Mouse (Mus musculus): ENCODE measurements around the gene Kctd6. TPM values are rescaled to one million over a fixed set of nuclear protein-coding genes. Genes with fewer than 3 reads are reported as not detected.
A peak's percentile ranks its signal among the peaks of the same experiment; 100 is the strongest.
"Not testable (repeated sequence)": the region's sequence is repeated elsewhere in the genome, so short reads cannot be mapped to it uniquely, and the experiment has no call there.

The Kctd6 gene
- polyA plus RNA-seq, 1 experiment = 6.5 TPM

DNA sequence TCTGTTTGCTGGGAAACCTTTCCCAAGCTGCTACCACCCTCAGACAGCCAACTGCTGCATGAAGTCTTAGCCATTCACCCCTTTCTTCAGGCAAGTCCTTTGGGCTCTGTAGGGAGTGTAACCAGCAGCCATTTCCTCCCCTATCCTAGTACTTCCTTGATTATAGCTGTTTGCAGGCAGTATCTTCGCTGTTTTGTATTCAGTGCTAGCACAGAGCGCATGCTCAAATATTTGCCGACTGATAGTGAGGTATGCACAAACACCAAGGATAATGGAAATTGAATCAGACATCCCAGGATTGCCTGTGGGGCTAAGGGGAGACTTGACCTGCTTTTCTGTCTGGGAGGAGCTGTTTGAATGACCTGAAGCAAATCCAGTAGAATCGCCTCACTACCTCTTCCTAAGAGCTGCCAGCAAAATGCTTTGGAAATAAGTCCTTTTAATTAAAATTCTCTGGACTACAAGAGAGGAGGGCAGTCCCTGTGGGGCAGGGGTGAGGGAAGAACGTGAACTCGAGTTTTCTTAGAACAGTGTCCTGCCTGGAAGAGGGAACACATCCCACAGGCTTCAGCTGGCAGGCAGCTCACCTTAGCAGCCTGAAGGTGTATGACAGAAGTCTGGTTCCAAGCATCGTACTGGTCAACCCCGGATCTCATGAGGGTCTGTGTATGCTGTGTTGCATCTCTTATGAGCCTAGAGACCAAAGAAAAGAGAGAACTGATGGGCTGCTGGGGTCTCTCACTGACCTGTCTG lies 29.4 kb downstream of the Kctd6 start:
- no peak for DNase-seq (ENCODE audit: low read depth, low spot score)
- WGBS = 49% methylated on average over 8 of the region's 8 CpGs

DNA sequence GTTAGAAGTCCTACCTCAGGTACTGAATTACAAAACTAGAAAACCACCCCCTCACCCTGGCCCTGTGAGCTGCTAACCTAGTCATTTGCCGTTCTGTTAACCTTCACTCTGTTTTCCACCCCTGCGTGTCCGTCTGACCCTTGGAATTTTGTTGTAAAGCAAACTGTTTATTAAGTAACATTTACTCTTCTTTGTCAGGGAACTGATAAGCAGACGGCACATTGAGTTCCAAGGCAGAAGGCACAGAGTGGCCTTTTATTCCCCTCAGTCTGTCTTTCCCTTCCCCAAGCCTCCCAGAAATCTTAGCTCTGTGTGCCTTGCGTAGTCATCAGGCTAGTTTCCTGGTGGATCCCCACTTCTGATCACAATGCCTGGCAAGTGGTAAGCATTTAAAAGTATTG lies 30.3 kb downstream of the Kctd6 start:
- no peak for DNase-seq (ENCODE audit: low read depth, low spot score)
- WGBS = 70% methylated on average over 5 of the region's 5 CpGs

DNA sequence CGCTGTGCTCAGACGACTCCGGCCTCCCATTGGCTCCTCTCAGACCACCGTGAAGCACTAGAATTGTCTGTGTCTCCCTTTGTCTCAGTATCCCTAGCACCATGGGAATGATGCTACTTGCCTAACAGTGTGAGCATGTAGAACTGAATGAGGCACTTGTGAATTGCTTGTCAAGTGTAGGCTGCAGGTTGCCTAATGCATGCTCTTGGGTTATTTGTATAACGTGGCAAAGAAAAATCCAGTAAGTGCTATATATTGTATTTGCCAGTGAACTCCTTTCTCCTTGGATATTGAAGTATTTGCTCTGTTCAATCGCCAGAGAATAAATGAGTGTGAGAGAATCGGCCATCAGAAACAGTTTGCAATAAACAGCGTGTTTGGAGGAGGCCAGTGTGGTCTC lies 32.9 kb downstream of the Kctd6 start:
- WGBS = 71% methylated on average over 8 of the region's 8 CpGs
- no peak for DNase-seq (ENCODE audit: low read depth, low spot score)

DNA sequence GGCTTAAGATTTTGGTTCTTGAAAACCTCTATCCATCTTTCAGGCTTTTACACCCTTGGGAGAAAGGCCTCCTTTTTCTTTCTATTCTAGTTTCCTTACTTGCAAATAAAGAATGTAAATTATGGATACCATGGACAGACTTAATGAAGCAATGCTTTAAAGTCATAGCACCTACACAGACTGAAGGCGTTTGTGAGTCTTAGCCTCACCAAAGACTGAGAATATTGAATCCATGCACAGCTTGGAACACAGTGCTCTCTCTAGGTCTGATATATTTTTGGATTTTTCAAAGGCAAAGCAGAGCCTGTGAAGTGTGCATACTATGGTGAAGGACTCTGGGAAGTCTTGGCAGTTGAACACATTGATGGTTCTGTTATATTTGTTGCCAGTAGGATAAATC lies 35.3 kb downstream of the Kctd6 start:
- 92% methylated on average over 1 of the region's 1 CpGs for WGBS
- DNase-seq (ENCODE audit: low read depth, low spot score) = no peak

DNA sequence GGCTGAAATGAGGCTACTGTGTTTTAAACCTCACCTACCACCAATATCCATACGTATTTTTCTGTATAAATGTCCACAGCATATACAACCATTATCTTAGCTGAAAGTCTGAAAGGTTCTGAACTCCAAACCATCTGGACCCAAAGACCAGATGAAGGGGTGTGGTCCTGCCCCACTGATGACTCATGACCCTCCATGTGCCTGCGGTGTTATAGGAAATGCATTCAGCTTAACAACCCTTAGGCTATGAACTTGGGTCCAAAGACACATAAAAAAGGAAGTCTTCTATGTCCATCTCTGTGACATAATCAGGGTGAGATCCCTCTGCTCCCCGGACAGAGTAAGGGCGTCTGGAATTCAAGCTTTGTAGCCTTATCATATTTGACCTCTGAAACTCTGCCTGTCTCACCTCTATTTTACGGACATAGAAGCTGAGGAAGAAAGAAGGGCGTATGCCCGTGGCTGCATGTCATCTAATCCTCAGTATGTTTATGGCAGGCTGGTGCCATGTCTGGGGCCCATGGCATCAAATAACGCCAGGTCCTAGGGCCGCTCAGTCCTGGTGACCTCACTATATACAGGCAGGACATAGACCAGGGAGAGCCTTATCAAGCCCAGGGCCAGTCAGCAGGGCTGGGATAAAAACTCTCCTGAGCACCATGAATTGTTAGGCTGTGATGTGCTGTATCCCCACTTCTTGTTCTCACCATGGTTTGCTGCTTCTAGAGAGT lies 36.4 kb downstream of the Kctd6 start:
- no peak for DNase-seq (ENCODE audit: low read depth, low spot score)

DNA sequence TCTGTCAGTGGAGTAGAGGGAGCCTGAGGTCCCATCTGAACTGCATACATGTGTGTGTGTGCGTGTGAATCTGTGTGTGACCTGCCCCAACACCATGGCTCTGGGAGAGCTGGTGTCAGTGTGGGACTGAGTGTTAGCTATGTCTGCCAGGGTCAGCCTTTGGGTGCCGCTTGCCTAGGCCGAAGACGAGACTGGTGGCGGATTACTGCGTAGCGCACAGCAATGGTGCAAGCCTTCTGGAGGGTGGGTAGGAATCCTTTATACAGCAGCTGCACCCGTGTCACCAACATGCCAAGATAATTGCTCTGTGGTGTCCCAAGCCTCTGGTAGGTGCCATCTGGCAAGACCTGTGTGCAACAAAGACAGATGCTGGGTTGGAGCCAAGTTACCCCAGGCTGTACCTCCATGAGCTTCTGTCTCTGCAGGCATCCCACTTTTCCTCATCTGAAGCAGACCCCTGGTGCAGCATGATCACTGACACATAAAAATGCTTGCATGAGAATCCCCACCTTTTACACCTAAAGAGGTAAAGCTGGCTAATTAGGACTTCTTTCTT lies 37.5 kb downstream of the Kctd6 start:
- no peak for DNase-seq (ENCODE audit: low read depth, low spot score)
- 88% methylated on average over 8 of the region's 8 CpGs for WGBS

More for the DNA sequence above, 36.4 kb downstream of the Kctd6 start:
- WGBS = 57% methylated on average over 9 of the region's 9 CpGs

DNA sequence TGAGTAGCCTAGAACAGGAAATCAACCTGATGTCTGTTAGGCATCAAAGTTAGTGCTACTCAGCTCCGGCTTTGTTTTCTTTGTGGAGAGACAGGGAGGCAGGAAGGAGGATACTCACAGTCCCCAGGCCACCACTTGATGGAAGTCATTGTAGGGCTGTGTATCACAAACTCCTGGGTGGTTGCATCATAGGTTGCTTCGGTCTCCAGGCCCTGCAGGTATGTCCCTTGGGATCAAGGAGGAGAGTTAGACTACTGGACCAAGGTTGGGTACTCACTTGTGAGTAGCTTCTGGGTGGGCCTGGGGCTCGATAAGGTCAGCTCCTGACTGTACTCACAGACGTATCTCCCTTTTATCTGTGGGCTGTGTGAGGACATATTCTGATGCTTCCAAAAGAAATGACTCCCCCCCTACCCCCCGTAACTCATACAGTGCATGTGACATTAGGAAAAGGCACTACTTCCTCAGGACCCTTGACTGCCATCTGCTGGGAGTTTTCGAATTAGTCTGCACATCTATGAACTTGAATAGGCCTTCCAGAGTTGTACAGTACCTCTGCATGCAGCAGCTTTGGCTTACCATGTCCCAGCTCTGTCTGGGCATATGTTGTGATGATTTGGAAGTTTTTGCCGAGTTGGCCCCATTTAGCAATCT lies 41.3 kb downstream of the Kctd6 start:
- no peak for DNase-seq (ENCODE audit: low read depth, low spot score)
- 69% methylated on average over 7 of the region's 7 CpGs for WGBS

DNA sequence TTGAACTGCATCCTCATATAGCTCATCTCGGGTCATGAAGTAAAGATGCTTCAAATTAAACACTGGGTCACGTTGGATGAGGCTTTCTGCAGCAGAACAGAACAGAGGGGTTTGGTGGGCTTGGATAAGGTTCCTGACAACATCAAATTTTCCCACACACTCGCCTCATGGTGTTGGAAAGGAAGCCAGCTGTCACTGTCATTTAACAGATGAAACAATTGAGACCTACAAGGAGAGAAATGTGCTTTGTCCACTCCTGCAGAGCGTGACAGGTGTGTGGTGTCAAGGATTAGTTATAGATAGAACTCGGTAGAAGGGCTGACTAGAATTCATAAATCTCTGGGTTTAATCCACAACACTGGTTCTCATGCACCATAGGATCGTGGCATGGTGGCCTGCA lies 42.1 kb downstream of the Kctd6 start:
- DNase-seq (ENCODE audit: low read depth, low spot score) = no peak

DNA sequence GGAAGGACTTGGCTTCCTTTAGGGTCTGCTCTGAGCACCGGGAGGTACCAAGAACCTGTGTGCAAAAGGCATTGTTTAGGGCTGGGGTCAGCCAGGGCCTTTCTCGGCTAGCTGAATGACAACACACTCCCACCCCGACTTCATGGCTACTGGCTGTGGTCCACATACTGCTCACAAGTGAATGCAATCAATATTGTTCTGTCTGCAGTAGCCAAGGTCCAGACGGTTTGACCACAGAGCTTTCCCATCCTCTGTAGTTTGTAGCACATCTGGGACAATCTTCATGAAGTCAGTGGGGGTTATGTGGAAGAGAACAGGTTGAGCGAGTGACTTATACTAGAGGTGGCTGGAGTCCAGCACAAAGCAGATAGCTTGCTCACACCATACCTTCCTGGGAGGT lies 42.9 kb downstream of the Kctd6 start:
- 63% methylated on average over 5 of the region's 5 CpGs for WGBS
- DNase-seq (ENCODE audit: low read depth, low spot score) = no peak

More for the DNA sequence above, 42.1 kb downstream of the Kctd6 start:
- WGBS = 81% methylated on average over 6 of the region's 6 CpGs

DNA sequence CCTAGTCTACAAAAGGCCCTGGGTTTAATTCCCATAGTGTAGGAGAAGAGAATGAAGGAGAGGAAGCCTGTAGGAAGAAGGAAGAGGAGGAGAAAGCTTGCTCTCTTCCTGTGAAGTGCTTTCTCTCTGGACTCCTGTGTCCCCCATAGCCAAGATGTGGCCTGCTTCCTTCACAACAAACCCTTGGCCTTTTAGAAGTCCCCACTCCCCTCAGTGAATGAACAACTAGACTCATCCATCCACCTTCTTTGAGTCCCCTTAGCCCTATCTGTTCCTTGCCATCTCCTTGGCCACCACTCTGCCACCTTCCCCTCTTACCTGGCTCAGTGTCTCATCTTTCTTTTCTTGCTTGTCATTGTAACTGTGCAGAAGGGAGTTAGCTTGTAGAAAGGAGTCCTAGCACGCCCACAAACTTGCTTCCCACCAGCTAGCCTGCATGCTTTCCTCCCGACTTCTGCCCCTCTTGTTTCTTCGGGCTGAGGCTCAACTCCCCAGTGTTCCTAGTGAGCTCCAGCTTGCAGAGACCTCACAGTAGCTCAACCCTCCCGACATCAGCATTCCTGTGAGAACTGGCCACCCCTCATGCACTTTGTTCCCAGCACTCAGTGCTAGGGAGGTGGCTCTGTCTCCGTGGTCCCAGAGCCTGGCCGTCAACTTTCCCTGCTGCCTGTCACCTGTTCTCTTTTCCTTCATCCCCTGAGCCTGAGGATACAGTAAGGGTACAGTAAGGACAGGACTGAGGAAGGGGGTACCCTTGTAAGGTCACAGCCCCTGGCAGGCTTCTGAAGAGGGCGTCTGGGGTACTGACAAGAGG lies 43.8 kb downstream of the Kctd6 start:
- no peak for DNase-seq (ENCODE audit: low read depth, low spot score)
- 30% methylated on average over 7 of the region's 7 CpGs for WGBS

DNA sequence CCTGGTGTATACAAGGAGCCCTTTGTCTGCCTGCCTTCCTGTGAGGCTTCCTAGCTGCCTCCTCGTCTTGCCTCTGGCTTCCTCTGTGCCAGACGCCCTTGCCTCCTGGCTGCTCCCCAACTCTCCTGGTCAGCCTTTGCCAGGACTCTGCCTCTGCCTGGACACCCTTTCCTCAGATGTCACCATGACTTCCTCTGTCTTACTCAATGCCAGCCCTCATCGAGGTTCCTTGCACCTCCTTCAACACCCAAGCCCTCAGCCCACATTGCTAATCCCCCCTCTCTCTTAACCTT lies 44.3 kb downstream of the Kctd6 start:
- DNase-seq (ENCODE audit: low read depth, low spot score) = no peak
- WGBS = 20% methylated on average over 3 of the region's 3 CpGs

DNA sequence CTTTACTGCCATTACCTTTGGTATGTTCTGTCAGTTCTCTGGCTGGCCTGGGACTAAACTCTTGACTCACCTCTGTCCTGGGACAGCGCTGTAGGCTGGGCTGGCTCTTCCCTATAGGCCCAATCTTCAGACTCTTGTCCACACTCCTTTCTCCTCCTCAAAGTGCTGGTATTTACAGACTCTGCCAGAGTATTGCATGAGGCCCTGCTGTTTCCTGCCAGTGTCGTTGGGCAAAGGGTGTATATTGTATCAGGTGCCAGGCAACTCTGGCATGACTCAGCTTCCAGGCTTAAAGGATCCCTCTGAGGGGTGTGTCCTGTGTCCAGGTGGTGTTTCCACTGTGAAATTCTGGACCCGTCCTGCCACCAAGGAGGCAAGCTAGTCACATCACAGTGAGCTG lies 44.8 kb downstream of the Kctd6 start:
- 20% methylated on average over 3 of the region's 3 CpGs for WGBS
- DNase-seq (ENCODE audit: low read depth, low spot score) = peak; percentile 63

DNA sequence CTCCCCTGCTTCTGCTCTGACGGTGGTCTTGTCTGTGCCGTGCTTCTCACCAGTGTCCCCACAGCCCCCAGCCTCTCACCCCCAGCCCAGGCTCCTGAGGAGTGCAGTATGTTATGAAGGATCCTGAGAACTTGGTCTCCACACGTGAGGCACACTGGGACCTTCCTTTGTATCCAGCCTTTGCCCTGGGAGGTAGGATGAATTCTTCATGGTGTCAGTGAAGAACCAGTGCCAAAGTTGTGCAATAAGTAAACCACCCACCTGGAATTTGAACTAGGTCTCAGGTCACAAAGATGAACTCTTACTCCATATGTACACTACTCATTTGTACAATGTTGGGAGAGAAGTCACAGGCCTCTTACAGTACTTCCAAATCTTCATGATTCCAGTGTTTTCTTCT lies 45.2 kb downstream of the Kctd6 start, which contains the start of gene Acox2:
Gene Acox2, minus strand, starts transcription at position 188 of the 400 bp plus-strand sequence.
- 44% methylated on average over 3 of the region's 3 CpGs for WGBS
- no peak for DNase-seq (ENCODE audit: low read depth, low spot score)

DNA sequence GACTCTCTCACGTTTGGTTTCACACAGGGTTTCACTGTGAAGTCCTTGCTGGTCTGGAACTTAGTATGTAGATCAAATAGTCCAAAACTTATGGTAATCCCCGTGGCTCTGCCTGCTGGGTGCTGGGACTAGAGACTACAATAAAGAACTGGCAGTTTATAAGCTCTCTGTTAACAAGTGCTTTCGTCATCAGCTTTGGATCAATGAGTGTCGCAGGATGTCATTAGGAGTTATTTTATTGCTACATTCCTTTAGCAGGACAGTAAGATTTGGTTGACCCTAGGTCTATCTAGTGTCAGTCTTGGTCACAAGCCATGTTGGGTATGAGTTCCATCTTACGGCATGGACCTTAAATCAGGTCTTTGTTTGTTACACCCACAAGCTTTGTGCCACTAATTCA lies 46.3 kb downstream of the Kctd6 start:
- no peak for DNase-seq (ENCODE audit: low read depth, low spot score)
- WGBS = 80% methylated on average over 5 of the region's 5 CpGs

DNA sequence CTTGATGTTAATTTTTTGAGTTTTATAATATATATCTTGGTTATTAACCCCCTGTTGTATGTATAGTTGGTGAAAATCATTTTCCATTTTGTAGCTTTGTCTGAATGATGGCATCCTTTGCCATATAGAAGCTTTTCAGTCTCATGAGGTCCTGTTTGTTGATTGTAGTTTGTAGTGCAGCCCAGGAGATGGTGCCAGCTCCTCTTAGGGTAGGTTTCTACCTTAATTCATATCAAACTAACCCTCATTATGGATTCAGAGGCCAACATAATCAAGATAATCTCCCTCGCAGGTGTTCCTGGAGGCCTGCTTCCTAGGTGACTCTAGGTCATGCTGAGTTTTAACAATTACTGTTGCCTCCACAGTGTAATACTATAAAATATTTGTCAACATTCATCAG lies 48.3 kb downstream of the Kctd6 start:
- no peak for DNase-seq (ENCODE audit: low read depth, low spot score)
- WGBS = 49% methylated on average over 1 of the region's 1 CpGs

DNA sequence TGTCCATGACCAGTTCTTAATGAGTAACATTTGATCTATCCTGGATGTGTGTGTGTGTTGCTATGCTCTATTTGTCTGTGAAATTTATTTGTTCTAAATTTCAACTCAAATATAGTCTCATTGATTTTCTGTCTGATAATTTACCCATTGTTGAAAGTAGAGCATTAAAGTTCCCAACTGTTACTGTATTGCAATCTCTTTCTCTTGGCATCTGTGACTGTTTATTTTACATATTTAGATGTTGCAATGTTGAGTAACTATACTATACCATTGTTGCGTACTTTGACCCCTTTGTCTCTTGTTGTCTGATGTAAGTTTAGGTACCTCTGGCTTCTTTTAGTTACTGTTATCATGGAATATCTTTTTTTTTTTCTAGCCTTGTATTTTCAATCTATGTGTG lies 50.4 kb downstream of the Kctd6 start:
- no peak for DNase-seq (ENCODE audit: low read depth, low spot score)
- WGBS = 94% methylated on average over 1 of the region's 1 CpGs

DNA sequence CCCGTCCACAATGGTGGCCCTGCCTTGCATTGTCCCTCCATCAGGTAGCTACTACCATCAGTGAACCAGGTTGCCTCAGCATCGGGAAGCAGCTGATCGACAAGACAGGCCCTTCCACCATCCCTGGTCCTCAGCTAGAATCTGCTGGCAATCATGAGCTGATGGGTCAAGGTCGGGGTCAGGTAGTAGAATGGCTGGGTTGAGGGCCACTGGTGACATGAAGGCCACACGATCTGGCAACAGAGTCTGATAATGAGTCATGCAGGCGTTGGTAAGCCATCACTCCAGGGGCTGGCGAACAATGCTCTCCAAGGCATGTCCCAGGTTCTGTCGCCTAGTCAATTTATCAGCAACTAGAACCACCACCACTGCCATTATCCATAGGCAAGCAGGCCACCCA lies 57.3 kb downstream of the Kctd6 start:
- WGBS = 87% methylated on average over 8 of the region's 8 CpGs

More for the DNA sequence above, 57.3 kb downstream of the Kctd6 start:
- not testable (repeated sequence) for DNase-seq (ENCODE audit: low read depth, low spot score)

All from large intestine, adult 2 months (tissue).